Comparison of ENCODE assay signal across 8 mouse cellular contexts in genomic region chrX:150458766-150459350, GRCm38 (mm10). TPM values are rescaled to one million over a fixed set of nuclear protein-coding genes. Genes with fewer than 3 reads are reported as not detected.
DNase-seq lines count a peak whose midpoint lies in the region; ATAC-seq and TF ChIP-seq lines count a peak whose summit lies in the region.

Gene Tmem29 (minus strand): TSS chrX:150459154.

- 2% methylated on average over 30 of the region's 30 CpGs for WGBS in forebrain, embryonic 10.5 days
- under 1% methylated on average over 30 of the region's 30 CpGs for WGBS in heart, embryonic 15.5 days
- WGBS in liver, embryonic 14.5 days (ENCODE audit: insufficient replicate concordance), result 2% methylated on average over 30 of the region's 30 CpGs
- 1% methylated on average over 30 of the region's 30 CpGs for WGBS in neural tube, embryonic 11.5 days
- WGBS in stomach, postnatal 0 days, result 3% methylated on average over 30 of the region's 30 CpGs

- no peaks in the 10 kb centered on the region for H3K36me3 ChIP-seq in forebrain, embryonic 10.5 days (replicated peaks)
- H3K36me3 ChIP-seq in heart, embryonic 15.5 days, result no peaks in the 10 kb centered on the region
- H3K36me3 ChIP-seq in liver, embryonic 14.5 days (replicated peaks; ENCODE audit: control insufficient read depth, insufficient read depth, low read depth), result no peaks in the 10 kb centered on the region
- H3K36me3 ChIP-seq in neural tube, embryonic 11.5 days (ENCODE audit: control insufficient read depth, insufficient read depth, low read length), result no peaks in the 10 kb centered on the region
- H3K36me3 ChIP-seq in stomach, postnatal 0 days (ENCODE audit: control insufficient read depth, insufficient read depth, low read length), result no peaks in the 10 kb centered on the region

- peak; percentile 58 for TF ChIP-seq EP300 in liver, embryonic 14.5 days (IDR thresholded peaks at IDR 0.05; ENCODE audit: low read depth)
- peak; percentile 82 for TF ChIP-seq EP300 in stomach, postnatal 0 days (optimal IDR thresholded peaks at IDR 0.05)

- DNase-seq in CD4-positive, CD25-positive, alpha-beta regulatory T cell, adult 2 months (ENCODE audit: low read depth, low spot score), result peak; percentile 90
- peak; percentile 74 for DNase-seq in c-Kit-negative CD71-positive TER-119-positive erythroid progenitor cells, embryonic 14.5 days (ENCODE audit: low read depth, low spot score)
- peak; percentile 76 for DNase-seq in forebrain, embryonic 10.5 days (ENCODE audit: extremely low spot score, low spot score)
- DNase-seq in kidney, postnatal 25 days, result peak; percentile 88 to 95
- peak; percentile 76 to 81 (median 79) for DNase-seq in liver, embryonic 14.5 days (ENCODE audit: low read depth in 3 of 3, low spot score in 3 of 3)
- DNase-seq in neural tube, embryonic 11.5 days (ENCODE audit: low spot score), result peak; percentile 87
- peak; percentile 83 for DNase-seq in stomach, postnatal 0 days (ENCODE audit: low spot score)

- H3K4me3 ChIP-seq in forebrain, embryonic 10.5 days, result peak within 1 kb of the TSS; percentile 52
- peak within 1 kb of the TSS; percentile 58 for H3K4me3 ChIP-seq in heart, embryonic 15.5 days
- peak within 1 kb of the TSS; percentile 62 to 89 for H3K4me3 ChIP-seq in liver, embryonic 14.5 days (ENCODE audit: insufficient read depth in 1 of 2, low read depth in 2 of 2, low read length in 2 of 2)
- peak within 1 kb of the TSS; percentile 37 for H3K4me3 ChIP-seq in neural tube, embryonic 11.5 days (ENCODE audit: low read depth, low read length)
- H3K4me3 ChIP-seq in stomach, postnatal 0 days (ENCODE audit: low read depth, low read length), result peak within 1 kb of the TSS; percentile 46

- peak within 1 kb of the TSS; percentile 56 for H3K4me2 ChIP-seq in heart, embryonic 15.5 days
- peak within 1 kb of the TSS; percentile 67 for H3K4me2 ChIP-seq in liver, embryonic 14.5 days (ENCODE audit: low read depth)
- peak within 1 kb of the TSS; percentile 32 for H3K4me2 ChIP-seq in neural tube, embryonic 11.5 days (ENCODE audit: low read depth)
- H3K4me2 ChIP-seq in stomach, postnatal 0 days (replicated peaks; ENCODE audit: low read depth), result peak within 1 kb of the TSS; percentile 46

- no peaks in the 10 kb centered on the region for H3K27me3 ChIP-seq in forebrain, embryonic 10.5 days (ENCODE audit: poor library complexity, severe bottlenecking)
- H3K27me3 ChIP-seq in heart, embryonic 15.5 days, result no peaks in the 10 kb centered on the region
- no peaks in the 10 kb centered on the region for H3K27me3 ChIP-seq in liver, embryonic 14.5 days (ENCODE audit: control insufficient read depth, insufficient read depth, low read length)
- no peaks in the 10 kb centered on the region for H3K27me3 ChIP-seq in neural tube, embryonic 11.5 days (ENCODE audit: control insufficient read depth, insufficient read depth, low read length)
- H3K27me3 ChIP-seq in stomach, postnatal 0 days (ENCODE audit: control insufficient read depth, insufficient read depth, low read length), result no peaks in the 10 kb centered on the region

- peak; percentile 95 for ATAC-seq in heart, embryonic 15.5 days (replicated peaks; ENCODE audit: insufficient number of reproducible peaks, insufficient read depth, low FRiP score, low read depth)
- peak; percentile 98 for ATAC-seq in liver, embryonic 14.5 days (ENCODE audit: insufficient read depth)
- ATAC-seq in neural tube, embryonic 11.5 days (ENCODE audit: insufficient read depth, low FRiP score, low TSS enrichment), result peak; percentile 95
- ATAC-seq in stomach, postnatal 0 days (ENCODE audit: low FRiP score, low TSS enrichment), result peak; percentile 99

- H3K9me3 ChIP-seq in forebrain, embryonic 10.5 days, result no peaks in the 10 kb centered on the region
- no peaks in the 10 kb centered on the region for H3K9me3 ChIP-seq in heart, embryonic 15.5 days (replicated peaks)
- H3K9me3 ChIP-seq in liver, embryonic 14.5 days (ENCODE audit: control insufficient read depth, low read length), result no peaks in the 10 kb centered on the region
- no peaks in the 10 kb centered on the region for H3K9me3 ChIP-seq in neural tube, embryonic 11.5 days (ENCODE audit: control insufficient read depth, low read length)
- no peaks in the 10 kb centered on the region for H3K9me3 ChIP-seq in stomach, postnatal 0 days (ENCODE audit: control insufficient read depth, low read length)

- H3K4me1 ChIP-seq in forebrain, embryonic 10.5 days, result peaks cover 6% of the 10 kb centered on the region; the same call in 1 of the 2 replicates
- H3K4me1 ChIP-seq in heart, embryonic 15.5 days (replicated peaks), result no peaks in the 10 kb centered on the region
- peaks cover 0 to 7% of the 10 kb centered on the region in 2 experiments; a peak in 3 of 4 replicates for H3K4me1 ChIP-seq in liver, embryonic 14.5 days (replicated peaks; ENCODE audit: control insufficient read depth in 2 of 2, insufficient read depth in 2 of 2, low read length in 1 of 2)
- H3K4me1 ChIP-seq in neural tube, embryonic 11.5 days (ENCODE audit: control insufficient read depth, insufficient read depth, low read length), result no peaks in the 10 kb centered on the region
- H3K4me1 ChIP-seq in stomach, postnatal 0 days (replicated peaks; ENCODE audit: control insufficient read depth, insufficient read depth), result no peaks in the 10 kb centered on the region

- peak within 1 kb of the TSS; percentile 36; the same call in 1 of the 2 replicates for H3K9ac ChIP-seq in heart, embryonic 15.5 days
- peak within 1 kb of the TSS; percentile 48 for H3K9ac ChIP-seq in liver, embryonic 14.5 days (replicated peaks)
- H3K9ac ChIP-seq in neural tube, embryonic 11.5 days (ENCODE audit: low read length), result peak within 1 kb of the TSS; percentile 26; the same call in 1 of the 2 replicates
- H3K9ac ChIP-seq in stomach, postnatal 0 days (ENCODE audit: low read length), result peak within 1 kb of the TSS; percentile 45

- H3K27ac ChIP-seq in forebrain, embryonic 10.5 days, result peak within 1 kb of the TSS; percentile 84
- peak within 1 kb of the TSS; percentile 74 for H3K27ac ChIP-seq in heart, embryonic 15.5 days
- no peak within 1 kb of the TSS; the same call in none of the 2 replicates for H3K27ac ChIP-seq in liver, embryonic 14.5 days
- H3K27ac ChIP-seq in neural tube, embryonic 11.5 days (ENCODE audit: low read depth, low read length), result peak within 1 kb of the TSS; percentile 56; the same call in 1 of the 2 replicates
- peak within 1 kb of the TSS; percentile 69 for H3K27ac ChIP-seq in stomach, postnatal 0 days (replicated peaks)

- TF ChIP-seq CTCF in liver, embryonic 14.5 days (IDR thresholded peaks at IDR 0.05; ENCODE audit: low read depth), result peak; percentile 66
- TF ChIP-seq CTCF in stomach, postnatal 0 days (IDR thresholded peaks at IDR 0.05; ENCODE audit: low read depth), result peak; percentile 78

RNA-seq across cellular contexts. Expression of gene Tmem29, which starts in this region (rescaled TPM):
- 36.3 and 37.5 TPM in 2 replicates for polyA plus RNA-seq in forebrain, embryonic 10.5 days (2016; fragmentation: Nextera tagmentation; extraction: Ambion mirVana)
- 15.3 and 16.1 TPM in 2 replicates for polyA plus RNA-seq in heart, embryonic 15.5 days (2015; fragmentation: Nextera tagmentation; extraction: Ambion mirVana)
- 4.9 and 10.1 TPM in 2 replicates for polyA plus RNA-seq in liver, embryonic 14.5 days (2012; rRNA removed)
- 14.8 and 15.7 TPM in 2 replicates for polyA plus RNA-seq in liver, embryonic 14.5 days (2014; fragmentation: Nextera tagmentation; extraction: Ambion mirVana)
- polyA plus RNA-seq in neural tube, embryonic 11.5 days (2014; fragmentation: Nextera tagmentation; extraction: Ambion mirVana), result 46.0 and 48.0 TPM in 2 replicates
- polyA plus RNA-seq in stomach, postnatal 0 days (2015; fragmentation: Nextera tagmentation; extraction: Ambion mirVana), result 18.7 and 19.8 TPM in 2 replicates
